In genomic region chr5:66124089-66124400, GRCm38 (mm10) we compare ENCODE assay signal across 23 mouse cellular contexts.
"Had no signal": no experiment of that assay in that cellular context is flagged by ENCODE, and none has a peak within 500 bp of the region (broad histone marks: within the 10 kb centered on the region; RNA-seq: fewer than 3 reads in every experiment).

No protein-coding gene starts in this region.

- DNase-seq: gastrocnemius, postnatal 14 days; gastrocnemius, postnatal 36 days; heart, adult 11 months; heart, adult 2 months; heart, postnatal 14 days; heart, postnatal 36 days; kidney, adult 11 months; kidney, adult 2 months; kidney, adult 9 months; kidney, postnatal 14 days; kidney, postnatal 36 days; layer of hippocampus, adult 9-11 months; layer of hippocampus, postnatal 36 days had no signal

- H3K27ac ChIP-seq: heart, adult 2 months; heart, embryonic 13.5 days; heart, embryonic 15.5 days; hindbrain, embryonic 13.5 days; hindbrain, embryonic 15.5 days; hindbrain, postnatal 0 days; limb, embryonic 13.5 days; limb, embryonic 15.5 days had no signal

- H3K4me2 ChIP-seq: heart, embryonic 11.5 days; heart, embryonic 13.5 days; heart, embryonic 15.5 days; hindbrain, embryonic 13.5 days; hindbrain, embryonic 15.5 days; kidney, embryonic 15.5 days; limb, embryonic 13.5 days; limb, embryonic 15.5 days had no signal

- H3K27me3 ChIP-seq: heart, embryonic 13.5 days; heart, embryonic 15.5 days; hindbrain, embryonic 13.5 days; hindbrain, embryonic 15.5 days; kidney, embryonic 15.5 days; limb, embryonic 13.5 days; limb, embryonic 15.5 days had no signal

- H3K4me3 ChIP-seq: heart, adult 2 months; heart, embryonic 13.5 days; heart, embryonic 15.5 days; hindbrain, embryonic 13.5 days; hindbrain, embryonic 15.5 days; kidney, embryonic 15.5 days; limb, embryonic 13.5 days; limb, embryonic 15.5 days had no signal

- H3K9me3 ChIP-seq: heart, embryonic 13.5 days; heart, embryonic 15.5 days; hindbrain, embryonic 13.5 days; hindbrain, embryonic 15.5 days; kidney, embryonic 15.5 days; limb, embryonic 13.5 days; limb, embryonic 15.5 days had no signal

- H3K36me3 ChIP-seq: heart, embryonic 13.5 days; heart, embryonic 15.5 days; hindbrain, embryonic 13.5 days; hindbrain, embryonic 15.5 days; kidney, embryonic 15.5 days; limb, embryonic 13.5 days; limb, embryonic 15.5 days had no signal

- ATAC-seq: hindbrain, postnatal 0 days; intestine, embryonic 16.5 days had no signal

- H3K9ac ChIP-seq: heart, embryonic 13.5 days; heart, embryonic 15.5 days; hindbrain, embryonic 13.5 days; hindbrain, embryonic 15.5 days; kidney, embryonic 15.5 days; limb, embryonic 13.5 days; limb, embryonic 15.5 days had no signal

- H3K4me1 ChIP-seq: heart, embryonic 13.5 days; heart, embryonic 15.5 days; hindbrain, embryonic 13.5 days; hindbrain, embryonic 15.5 days had no signal
